Mouse (Mus musculus) retina, embryonic 14.5 days (tissue): ENCODE results near the gene Gm17467.
"Not testable (repeated sequence)": the region's sequence is repeated elsewhere in the genome, so short reads cannot be mapped to it uniquely, and the experiment has no call there.

Experiments used
- DNase-seq: peaks from one replicate; pipeline ENCODE4 v3.0.0-alpha.2; 2015; ENCODE audit warnings: low spot score

Gene Gm17467

GRCm38 (mm10) chrX:123704691-123705090 lies at the start of gene Gm17467:
Gm17467 (minus strand) TSS chrX:123704791.
- DNase-seq, result not testable (repeated sequence)
